Mouse (Mus musculus) liver, embryonic 14.5 days (tissue): ENCODE data around the gene Mip. TPM values are rescaled to one million over a fixed set of nuclear protein-coding genes. Genes with fewer than 3 reads are reported as not detected.

Experiments used
- ATAC-seq: fragments of 200-750 bp; cut with Nextera tagmentation; 2 replicates; pipeline ENCODE4 v1.8.0; 2017; ENCODE audit warnings: moderate number of reproducible peaks, mild to moderate bottlenecking, moderate library complexity; ENCODE audit not compliant: insufficient read depth
- DNase-seq, 3 experiments: peaks; one replicate each; pipeline ENCODE4 v3.0.0-alpha.2; 2012 to 2013; ENCODE audit warnings: low read depth in 3 of 3, low spot score in 3 of 3
- H3K27ac ChIP-seq: fragments of 300-500 bp; sonication (generic); 2 replicates; pipeline ENCODE4 v1.5.1; 2014; ENCODE audit warnings: moderate library complexity, mild to moderate bottlenecking, control low read depth, inconsistent platforms
- H3K27me3 ChIP-seq: fragments of 300-500 bp; sonication (generic); 2 replicates; pipeline ENCODE4 v1.6.1; 2014; ENCODE audit warnings: mild to moderate bottlenecking, low read length, moderate library complexity; ENCODE audit not compliant: control insufficient read depth, insufficient read depth
- H3K36me3 ChIP-seq: fragments of 300-500 bp; sonication (generic); replicated peaks from 2 replicates; pipeline ENCODE4 v1.6.1; 2014; ENCODE audit warnings: low read depth; ENCODE audit not compliant: control insufficient read depth, insufficient read depth
- H3K4me1 ChIP-seq, 2 experiments: fragments of 200-500 bp in 1 of 2; fragments of 300-500 bp in 1 of 2; sonication (generic) in 1 of 2; replicated peaks; 2 replicates each; pipeline ENCODE4 v1.6.1; 2012 to 2014; ENCODE audit warnings: antibody characterized with exemption in 1 of 2, inconsistent platforms in 1 of 2, low read length in 1 of 2; ENCODE audit not compliant: control insufficient read depth in 2 of 2, insufficient read depth in 2 of 2
- H3K4me2 ChIP-seq: fragments of 300-500 bp; sonication (generic); 2 replicates; pipeline ENCODE4 v1.6.1; 2014; ENCODE audit warnings: low read depth, mild to moderate bottlenecking, control low read depth, moderate library complexity
- H3K4me3 ChIP-seq, 2 experiments: fragments of 200-500 bp in 1 of 2; fragments of 300-500 bp in 1 of 2; sonication (generic) in 1 of 2; 2 replicates each; pipeline ENCODE4 v1.5.1; 2012 to 2014; ENCODE audit warnings: low read depth in 2 of 2, low read length in 2 of 2, mild to moderate bottlenecking in 2 of 2, control low read depth in 1 of 2, inconsistent platforms in 1 of 2, moderate library complexity in 1 of 2; ENCODE audit not compliant: insufficient read depth in 1 of 2
- H3K9ac ChIP-seq: fragments of 300-500 bp; sonication (generic); replicated peaks from 2 replicates; pipeline ENCODE4 v1.6.1; 2014; ENCODE audit warnings: mild to moderate bottlenecking, control low read depth, moderate library complexity
- H3K9me3 ChIP-seq: fragments of 300-500 bp; sonication (generic); 2 replicates; pipeline ENCODE4 v1.6.1; 2016; ENCODE audit warnings: low read length, mixed read lengths; ENCODE audit not compliant: control insufficient read depth
- CTCF ChIP-seq: IDR thresholded peaks from 2 replicates; pipeline ENCODE4 v1.5.1; 2016; ENCODE audit warnings: antibody characterized with exemption, low read depth, control low read depth
- EP300 ChIP-seq: IDR thresholded peaks from 2 replicates; pipeline ENCODE4 v1.6.1; 2016; ENCODE audit warnings: antibody characterized with exemption, low read depth
- WGBS: fragments of 180-500 bp; shearing (Covaris S2); extraction: QIAGEN DNeasy Blood & Tissue Kit; methylation state at CpG from one replicate; pipeline ENCODE4 v1.1.7; 2014; ENCODE audit not compliant: insufficient replicate concordance; 5-methylcytosine and 5-hydroxymethylcytosine counted together
- polyA plus RNA-seq, 2 experiments: library from polyadenylated mRNA; depleted of rRNA in 1 of 2; stranded (reverse) in 1 of 2; unstranded in 1 of 2; fragments of >200 nt; fragmentation: Nextera tagmentation in 1 of 2; extraction: Ambion mirVana in 1 of 2; gene quantifications; 2 replicates each; pipeline versions ENCODE4 v1.2.1 to v1.2.3; 2012 to 2014

Mip gene
- polyA plus RNA-seq, 2 experiments: 0.02 TPM; not detected in 1

- Histone ChIP-seq H3K27me3 (no peaks in the 10 kb centered on the region), H3K9ac (no peak overlapping the region), H3K4me3 (no peak overlapping the region), H3K36me3 (peaks cover 4% of the 10 kb centered on the region), H3K27ac (no peak overlapping the region), H3K9me3 (no peaks in the 10 kb centered on the region), H3K4me1 (no peaks in the 10 kb centered on the region), H3K4me2 (no peak overlapping the region)
- 67% methylated on average over 6 of the region's 6 CpGs for WGBS
- ATAC-seq: no peak
- DNase-seq: no peak
- TF ChIP-seq CTCF (no peak), EP300 (no peak)
Observed at GRCm38 (mm10) chr10:128278158-128278557, 52.5 kb downstream of the Mip start.

GRCm38 (mm10) chr10:128280943-128281342 lies 55.3 kb downstream of the Mip start:
- Histone ChIP-seq H3K27ac (no peak overlapping the region), H3K9me3 (no peaks in the 10 kb centered on the region), H3K27me3 (no peaks in the 10 kb centered on the region), H3K4me3 (no peak overlapping the region), H3K4me2 (no peak overlapping the region), H3K4me1 (no peaks in the 10 kb centered on the region), H3K36me3 (peaks cover 10% of the 10 kb centered on the region), H3K9ac (no peak overlapping the region)
- TF ChIP-seq CTCF: no peak
- no peak for TF ChIP-seq EP300
- DNase-seq (no peak), ATAC-seq (no peak)
- 75% methylated on average over 6 of the region's 6 CpGs for WGBS

Other genes with a start within 250 kb of the Mip start
- gene Hsd17b6, start 218.2 kb upstream of the Mip start, polyA plus RNA-seq (2012; rRNA removed): not detected in 2 replicates
- not detected in 2 replicates for gene Hsd17b6, start 218.2 kb upstream of the Mip start, polyA plus RNA-seq (2014; fragmentation: Nextera tagmentation; extraction: Ambion mirVana)
- 26.3 and 42.0 TPM in 2 replicates for gene Prim1, start 210.7 kb upstream of the Mip start, polyA plus RNA-seq (2012; rRNA removed)
- 78.2 and 84.1 TPM in 2 replicates for gene Prim1, start 210.7 kb upstream of the Mip start, polyA plus RNA-seq (2014; fragmentation: Nextera tagmentation; extraction: Ambion mirVana)
- gene Naca, start 190.3 kb upstream of the Mip start, polyA plus RNA-seq (2012; rRNA removed): 160 and 272 TPM in 2 replicates
- 519 and 530 TPM in 2 replicates for gene Naca, start 190.3 kb upstream of the Mip start, polyA plus RNA-seq (2014; fragmentation: Nextera tagmentation; extraction: Ambion mirVana)
- gene Ptges3, start 166.9 kb upstream of the Mip start, polyA plus RNA-seq (2012; rRNA removed): 20.9 and 40.1 TPM in 2 replicates
- gene Ptges3, start 166.9 kb upstream of the Mip start, polyA plus RNA-seq (2014; fragmentation: Nextera tagmentation; extraction: Ambion mirVana): 233 and 244 TPM in 2 replicates
- gene Atp5b, start 142.6 kb upstream of the Mip start, polyA plus RNA-seq (2012; rRNA removed): 910 and 999 TPM in 2 replicates
- gene Atp5b, start 142.6 kb upstream of the Mip start, polyA plus RNA-seq (2014; fragmentation: Nextera tagmentation; extraction: Ambion mirVana): 1,823 and 1,877 TPM in 2 replicates
- 9.5 TPM in 2 replicates for gene Baz2a, start 134.3 kb upstream of the Mip start, polyA plus RNA-seq (2012; rRNA removed)
- gene Baz2a, start 134.3 kb upstream of the Mip start, polyA plus RNA-seq (2014; fragmentation: Nextera tagmentation; extraction: Ambion mirVana): 9.1 and 10.3 TPM in 2 replicates
- gene Rbms2, start 45.5 kb upstream of the Mip start, polyA plus RNA-seq (2012; rRNA removed): 8.0 and 9.5 TPM in 2 replicates
- 4.5 and 6.1 TPM in 2 replicates for gene Rbms2, start 45.5 kb upstream of the Mip start, polyA plus RNA-seq (2014; fragmentation: Nextera tagmentation; extraction: Ambion mirVana)
- gene Gls2, start 31.4 kb upstream of the Mip start, polyA plus RNA-seq (2012; rRNA removed): 4.2 and 5.5 TPM in 2 replicates
- gene Gls2, start 31.4 kb upstream of the Mip start, polyA plus RNA-seq (2014; fragmentation: Nextera tagmentation; extraction: Ambion mirVana): 3.7 and 4.4 TPM in 2 replicates
- gene Spryd4, start 14.0 kb upstream of the Mip start, polyA plus RNA-seq (2012; rRNA removed): 12.9 and 14.2 TPM in 2 replicates
- gene Spryd4, start 14.0 kb upstream of the Mip start, polyA plus RNA-seq (2014; fragmentation: Nextera tagmentation; extraction: Ambion mirVana): 20.8 and 21.4 TPM in 2 replicates
- 8.1 and 12.9 TPM in 2 replicates for gene Timeless, start 6.2 kb downstream of the Mip start, polyA plus RNA-seq (2012; rRNA removed)
- 23.3 and 23.4 TPM in 2 replicates for gene Timeless, start 6.2 kb downstream of the Mip start, polyA plus RNA-seq (2014; fragmentation: Nextera tagmentation; extraction: Ambion mirVana)
- gene Apon, start 28.3 kb downstream of the Mip start, polyA plus RNA-seq (2012; rRNA removed): 0.73 and 1.1 TPM in 2 replicates
- 0.52 and 0.58 TPM in 2 replicates for gene Apon, start 28.3 kb downstream of the Mip start, polyA plus RNA-seq (2014; fragmentation: Nextera tagmentation; extraction: Ambion mirVana)
- 54.1 and 61.3 TPM in 2 replicates for gene Apof, start 42.8 kb downstream of the Mip start, polyA plus RNA-seq (2012; rRNA removed)
- gene Apof, start 42.8 kb downstream of the Mip start, polyA plus RNA-seq (2014; fragmentation: Nextera tagmentation; extraction: Ambion mirVana): 73.7 and 74.1 TPM in 2 replicates
- gene Stat2, start 44.7 kb downstream of the Mip start, polyA plus RNA-seq (2012; rRNA removed): 5.9 and 6.4 TPM in 2 replicates
- gene Stat2, start 44.7 kb downstream of the Mip start, polyA plus RNA-seq (2014; fragmentation: Nextera tagmentation; extraction: Ambion mirVana): 4.2 and 5.4 TPM in 2 replicates
- gene Il23a, start 72.9 kb downstream of the Mip start, polyA plus RNA-seq (2012; rRNA removed): 0.06 and 0.08 TPM in 2 replicates
- not detected in 2 replicates for gene Il23a, start 72.9 kb downstream of the Mip start, polyA plus RNA-seq (2014; fragmentation: Nextera tagmentation; extraction: Ambion mirVana)
- gene Pan2, start 77.5 kb downstream of the Mip start, polyA plus RNA-seq (2012; rRNA removed): 11.5 and 13.3 TPM in 2 replicates
- 10.1 and 11.5 TPM in 2 replicates for gene Pan2, start 77.5 kb downstream of the Mip start, polyA plus RNA-seq (2014; fragmentation: Nextera tagmentation; extraction: Ambion mirVana)
- gene Cnpy2, start 96.6 kb downstream of the Mip start, polyA plus RNA-seq (2012; rRNA removed): 23.8 and 38.8 TPM in 2 replicates
- gene Cnpy2, start 96.6 kb downstream of the Mip start, polyA plus RNA-seq (2014; fragmentation: Nextera tagmentation; extraction: Ambion mirVana): 92.7 and 98.3 TPM in 2 replicates
- gene Cs, start 111.9 kb downstream of the Mip start, polyA plus RNA-seq (2012; rRNA removed): 71.6 and 80.5 TPM in 2 replicates
- 117 and 126 TPM in 2 replicates for gene Cs, start 111.9 kb downstream of the Mip start, polyA plus RNA-seq (2014; fragmentation: Nextera tagmentation; extraction: Ambion mirVana)
- gene Coq10a, start 143.2 kb downstream of the Mip start, polyA plus RNA-seq (2012; rRNA removed): 6.5 and 7.7 TPM in 2 replicates
- gene Coq10a, start 143.2 kb downstream of the Mip start, polyA plus RNA-seq (2014; fragmentation: Nextera tagmentation; extraction: Ambion mirVana): 4.7 and 5.0 TPM in 2 replicates
- gene Ankrd52, start 151.3 kb downstream of the Mip start, polyA plus RNA-seq (2012; rRNA removed): 7.4 and 7.7 TPM in 2 replicates
- gene Ankrd52, start 151.3 kb downstream of the Mip start, polyA plus RNA-seq (2014; fragmentation: Nextera tagmentation; extraction: Ambion mirVana): 4.3 and 5.5 TPM in 2 replicates
- gene Slc39a5, start 175.4 kb downstream of the Mip start, polyA plus RNA-seq (2012; rRNA removed): 33.0 and 40.8 TPM in 2 replicates
- gene Slc39a5, start 175.4 kb downstream of the Mip start, polyA plus RNA-seq (2014; fragmentation: Nextera tagmentation; extraction: Ambion mirVana): 37.6 and 40.7 TPM in 2 replicates
- gene Nabp2, start 185.7 kb downstream of the Mip start, polyA plus RNA-seq (2012; rRNA removed): 24.2 and 25.4 TPM in 2 replicates
- 45.4 and 48.7 TPM in 2 replicates for gene Nabp2, start 185.7 kb downstream of the Mip start, polyA plus RNA-seq (2014; fragmentation: Nextera tagmentation; extraction: Ambion mirVana)
- gene Rnf41, start 185.8 kb downstream of the Mip start, polyA plus RNA-seq (2012; rRNA removed): 5.0 and 5.9 TPM in 2 replicates
- 4.8 and 6.2 TPM in 2 replicates for gene Rnf41, start 185.8 kb downstream of the Mip start, polyA plus RNA-seq (2014; fragmentation: Nextera tagmentation; extraction: Ambion mirVana)
- 23.2 and 29.8 TPM in 2 replicates for gene Smarcc2, start 233.4 kb downstream of the Mip start, polyA plus RNA-seq (2012; rRNA removed)
- gene Smarcc2, start 233.4 kb downstream of the Mip start, polyA plus RNA-seq (2014; fragmentation: Nextera tagmentation; extraction: Ambion mirVana): 27.7 and 32.8 TPM in 2 replicates